Mouse (Mus musculus) midbrain, embryonic 14.5 days (tissue): ENCODE data around the gene Scnn1b. TPM values are rescaled to one million over a fixed set of nuclear protein-coding genes. Genes with fewer than 3 reads are reported as not detected.
A peak's percentile ranks its signal among the peaks of the same experiment; 100 is the strongest.

Experiments
- ATAC-seq: fragments of 200-750 bp; cut with Nextera tagmentation; 2 replicates; pipeline ENCODE4 v1.8.0; 2017; ENCODE audit warnings: moderate number of reproducible peaks, moderate library complexity; ENCODE audit not compliant: low FRiP score, low TSS enrichment
- DNase-seq: peaks from one replicate; pipeline ENCODE4 v3.0.0-alpha.2; 2015
- H3K27ac ChIP-seq: fragments of 300-500 bp; sonication (generic); replicated peaks from 2 replicates; pipeline ENCODE4 v1.5.1; 2014; ENCODE audit warnings: mild to moderate bottlenecking, low read depth, low read length, moderate library complexity
- H3K27me3 ChIP-seq: fragments of 300-500 bp; sonication (generic); 2 replicates; pipeline ENCODE4 v1.6.1; 2014; ENCODE audit warnings: low read length, control low read depth, mixed read lengths; ENCODE audit not compliant: control insufficient read depth, insufficient read depth
- H3K36me3 ChIP-seq: fragments of 300-500 bp; sonication (generic); 2 replicates; pipeline ENCODE4 v1.6.1; 2014; ENCODE audit warnings: low read length, control low read depth; ENCODE audit not compliant: control insufficient read depth, insufficient read depth
- H3K4me1 ChIP-seq: fragments of 300-500 bp; sonication (generic); 2 replicates; pipeline ENCODE4 v1.6.1; 2014; ENCODE audit warnings: mild to moderate bottlenecking, antibody characterized with exemption, low read length, control low read depth; ENCODE audit not compliant: control insufficient read depth, insufficient read depth
- H3K4me2 ChIP-seq: fragments of 300-500 bp; sonication (generic); 2 replicates; pipeline ENCODE4 v1.6.1; 2014; ENCODE audit warnings: mild to moderate bottlenecking, low read length, moderate library complexity
- H3K4me3 ChIP-seq: fragments of 300-500 bp; sonication (generic); replicated peaks from 2 replicates; pipeline ENCODE4 v1.5.1; 2014; ENCODE audit warnings: low read depth, low read length
- H3K9ac ChIP-seq: fragments of 300-500 bp; sonication (generic); replicated peaks from 2 replicates; pipeline ENCODE4 v1.6.1; 2014; ENCODE audit warnings: mild to moderate bottlenecking, low read length, moderate library complexity
- H3K9me3 ChIP-seq: fragments of 300-500 bp; sonication (generic); 2 replicates; pipeline ENCODE4 v1.6.1; 2016; ENCODE audit warnings: low read length, control low read depth, mixed read lengths; ENCODE audit not compliant: control insufficient read depth
- WGBS: fragments of 180-500 bp; shearing (Covaris S2); extraction: QIAGEN DNeasy Blood & Tissue Kit; methylation state at CpG from one replicate; pipeline ENCODE4 v1.1.7; 2014; 5-methylcytosine and 5-hydroxymethylcytosine counted together
- polyA plus RNA-seq: library from polyadenylated mRNA; unstranded; fragments of >200 nt; fragmentation: Nextera tagmentation; extraction: Ambion mirVana; gene quantifications from 2 replicates; pipeline ENCODE4 v1.2.1, GENCODE M21; 2014

Gene Scnn1b
- polyA plus RNA-seq, 1 experiment from 2014 or later = 0.11 TPM

DNA sequence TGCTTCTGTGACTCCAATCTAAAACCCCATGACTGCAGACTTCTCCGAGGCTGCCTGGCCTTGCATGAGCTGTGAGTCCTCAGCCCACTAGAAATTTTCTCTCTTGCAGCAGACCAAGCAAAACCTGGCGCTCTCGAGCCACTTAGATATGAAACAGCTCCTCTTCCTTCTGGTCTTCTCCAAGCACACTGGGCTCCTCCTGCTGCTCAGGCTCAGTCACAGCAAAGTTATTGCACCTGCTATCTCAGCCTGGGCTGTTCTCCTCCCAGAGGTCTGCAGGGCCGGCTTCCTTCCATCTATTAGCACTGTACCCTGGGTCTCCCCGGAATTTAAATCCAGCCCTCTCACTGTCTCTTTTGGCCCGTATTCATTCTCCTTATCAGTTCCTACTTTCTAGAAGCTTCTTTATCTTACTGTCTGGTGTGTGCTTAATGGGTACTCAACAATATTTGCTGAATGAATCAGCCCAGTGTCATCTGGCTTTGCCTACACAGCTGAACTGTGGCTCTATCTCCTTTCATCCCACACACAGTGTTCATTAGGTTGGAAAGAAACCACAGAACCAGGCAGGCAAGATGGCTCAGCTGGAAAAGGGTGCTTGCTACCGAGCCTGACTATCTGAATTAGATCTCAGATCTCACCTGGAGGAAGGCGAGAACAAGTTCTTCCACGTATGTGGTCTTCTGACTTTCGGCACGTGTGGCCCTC lies 7.5 kb upstream of the Scnn1b start:
- WGBS = 91% methylated on average over 11 of the region's 11 CpGs
- Histone ChIP-seq H3K27me3 (no peaks in the 10 kb centered on the region), H3K4me1 (no peaks in the 10 kb centered on the region), H3K27ac (no peak overlapping the region), H3K4me3 (no peak overlapping the region), H3K9ac (no peak overlapping the region), H3K4me2 (no peak overlapping the region), H3K36me3 (no peaks in the 10 kb centered on the region), H3K9me3 (no peaks in the 10 kb centered on the region)
- no peak for DNase-seq
- ATAC-seq = no peak

DNA sequence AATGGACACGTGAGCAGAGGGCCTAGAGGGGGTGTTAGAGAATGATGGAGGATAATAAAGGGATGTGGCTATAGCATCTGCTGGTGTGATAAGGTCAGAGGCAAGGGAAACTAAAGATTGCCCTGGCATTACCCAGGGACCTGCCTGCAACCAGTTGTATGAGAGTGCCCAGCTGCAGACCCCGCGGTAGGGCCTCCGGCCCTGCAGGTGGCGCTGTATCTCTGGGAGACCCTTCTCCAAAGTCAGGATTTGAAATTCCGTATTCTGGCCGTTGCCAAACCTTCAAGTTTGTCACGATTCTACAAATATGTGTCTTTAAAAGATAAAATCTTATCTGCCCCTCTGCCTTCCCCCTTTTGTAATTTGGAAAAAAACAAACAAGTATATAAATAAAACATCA lies 5.9 kb upstream of the Scnn1b start:
- H3K4me1 ChIP-seq = no peaks in the 10 kb centered on the region
- H3K9ac ChIP-seq = no peak overlapping the region
- no peak for DNase-seq
- no peak for ATAC-seq
- H3K27me3 ChIP-seq = no peaks in the 10 kb centered on the region
- no peaks in the 10 kb centered on the region for H3K9me3 ChIP-seq
- no peak overlapping the region for H3K4me2 ChIP-seq
- WGBS = 87% methylated on average over 8 of the region's 8 CpGs
- no peak overlapping the region for H3K4me3 ChIP-seq
- no peaks in the 10 kb centered on the region for H3K36me3 ChIP-seq
- no peak overlapping the region for H3K27ac ChIP-seq

DNA sequence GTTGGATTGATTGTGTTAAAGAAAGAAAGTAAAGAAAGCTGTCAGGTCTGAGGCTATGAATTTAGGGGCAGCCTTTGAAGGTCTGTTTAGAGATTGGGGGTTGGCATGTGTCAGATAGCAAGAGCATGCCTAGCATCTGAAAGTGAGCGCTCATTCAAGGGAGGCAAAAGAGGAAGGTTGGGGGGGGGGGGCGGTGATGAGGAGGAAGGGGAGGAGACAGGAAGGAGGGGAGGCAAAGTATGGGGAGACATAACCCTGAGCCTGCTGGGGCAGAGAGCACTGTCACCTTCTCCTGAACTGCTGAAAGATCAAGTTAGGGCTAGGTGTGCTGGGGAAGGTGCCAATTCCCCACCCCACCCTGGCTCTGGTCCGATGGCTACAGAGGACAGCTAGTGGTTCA lies 6.8 kb downstream of the Scnn1b start:
- H3K4me3 ChIP-seq = no peak overlapping the region
- WGBS = 80% methylated on average over 2 of the region's 3 CpGs
- H3K36me3 ChIP-seq = no peaks in the 10 kb centered on the region
- H3K27ac ChIP-seq = no peak overlapping the region
- H3K4me2 ChIP-seq = no peak overlapping the region
- no peak for ATAC-seq
- H3K9ac ChIP-seq = no peak overlapping the region
- no peaks in the 10 kb centered on the region for H3K27me3 ChIP-seq
- no peak for DNase-seq
- no peaks in the 10 kb centered on the region for H3K4me1 ChIP-seq
- no peaks in the 10 kb centered on the region for H3K9me3 ChIP-seq

DNA sequence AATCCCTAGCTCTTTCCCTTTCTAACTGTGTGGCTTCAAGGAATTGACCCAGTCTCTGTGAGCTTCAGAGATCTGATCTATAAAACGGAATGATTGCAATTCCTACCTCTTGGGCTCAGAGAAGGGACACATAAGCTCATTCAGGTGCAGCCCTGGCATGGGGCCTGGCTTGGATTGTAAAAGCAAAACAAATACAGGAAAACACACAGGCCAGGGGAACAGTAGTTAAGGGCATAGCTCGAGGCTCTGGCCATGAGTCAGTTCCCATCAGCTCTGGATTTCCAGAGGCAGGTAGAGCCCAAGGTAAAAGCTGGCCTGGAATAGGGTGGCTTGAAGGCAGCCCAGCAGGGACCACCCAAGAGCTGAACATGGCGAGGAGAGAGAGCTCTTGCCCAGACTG lies 9.2 kb downstream of the Scnn1b start:
- ATAC-seq (no peak), DNase-seq (no peak)
- H3K27ac ChIP-seq = no peak overlapping the region
- WGBS = 60% methylated on average over 3 of the region's 3 CpGs
- no peaks in the 10 kb centered on the region for H3K9me3 ChIP-seq
- H3K9ac ChIP-seq = no peak overlapping the region
- no peak overlapping the region for H3K4me3 ChIP-seq
- no peaks in the 10 kb centered on the region for H3K27me3 ChIP-seq
- H3K4me2 ChIP-seq = no peak overlapping the region
- H3K36me3 ChIP-seq = no peaks in the 10 kb centered on the region
- H3K4me1 ChIP-seq = no peaks in the 10 kb centered on the region

DNA sequence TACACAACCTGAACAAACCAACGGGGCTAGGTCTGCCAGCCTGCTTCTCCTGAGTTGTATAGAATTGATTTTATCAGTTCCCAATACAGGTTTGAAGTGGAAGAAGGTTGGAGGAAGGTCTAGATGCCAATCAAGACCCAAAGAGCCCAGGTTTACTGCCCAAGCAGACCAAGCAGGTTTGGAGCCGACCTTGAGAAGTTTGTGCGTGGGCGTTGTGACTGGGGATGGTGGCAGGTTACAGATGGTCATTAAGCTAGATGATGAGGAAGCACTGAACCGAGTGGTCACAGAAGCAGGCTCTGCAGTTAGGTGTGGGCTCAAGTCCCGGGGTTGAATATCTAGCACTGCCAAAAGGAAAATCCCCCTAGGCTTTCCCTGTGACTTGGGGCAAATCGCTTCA lies 9.9 kb downstream of the Scnn1b start:
- H3K9me3 ChIP-seq = no peaks in the 10 kb centered on the region
- WGBS = 89% methylated on average over 7 of the region's 7 CpGs
- ATAC-seq = no peak
- no peaks in the 10 kb centered on the region for H3K4me1 ChIP-seq
- H3K4me3 ChIP-seq = no peak overlapping the region
- H3K4me2 ChIP-seq = no peak overlapping the region
- no peaks in the 10 kb centered on the region for H3K27me3 ChIP-seq
- DNase-seq = no peak
- H3K9ac ChIP-seq = no peak overlapping the region
- no peaks in the 10 kb centered on the region for H3K36me3 ChIP-seq
- no peak overlapping the region for H3K27ac ChIP-seq

DNA sequence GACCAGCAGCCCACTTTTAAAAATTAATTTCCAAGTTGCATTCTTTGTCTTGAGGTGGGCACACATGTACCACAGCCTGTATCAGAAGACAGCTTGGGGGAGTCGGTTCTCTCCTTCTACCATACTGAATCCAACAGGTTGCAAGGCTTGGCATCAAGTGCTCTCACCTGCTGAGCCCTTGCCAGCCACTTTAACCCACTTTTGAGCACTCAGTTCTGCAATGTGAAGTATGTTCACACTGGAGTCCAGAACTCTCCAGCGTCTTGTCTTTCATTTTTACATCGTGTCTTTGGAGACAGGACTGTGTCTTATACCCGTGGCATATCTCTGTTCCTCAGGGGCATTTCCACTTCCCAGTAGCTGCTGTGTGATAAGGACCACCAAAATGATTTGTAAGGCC lies 15.4 kb downstream of the Scnn1b start:
- Histone ChIP-seq H3K27ac (no peak overlapping the region), H3K4me3 (no peak overlapping the region), H3K9me3 (no peaks in the 10 kb centered on the region), H3K4me1 (no peaks in the 10 kb centered on the region), H3K27me3 (no peaks in the 10 kb centered on the region), H3K9ac (no peak overlapping the region), H3K36me3 (no peaks in the 10 kb centered on the region), H3K4me2 (no peak overlapping the region)
- no peak for ATAC-seq
- no peak for DNase-seq
- 93% methylated on average over 4 of the region's 4 CpGs for WGBS

DNA sequence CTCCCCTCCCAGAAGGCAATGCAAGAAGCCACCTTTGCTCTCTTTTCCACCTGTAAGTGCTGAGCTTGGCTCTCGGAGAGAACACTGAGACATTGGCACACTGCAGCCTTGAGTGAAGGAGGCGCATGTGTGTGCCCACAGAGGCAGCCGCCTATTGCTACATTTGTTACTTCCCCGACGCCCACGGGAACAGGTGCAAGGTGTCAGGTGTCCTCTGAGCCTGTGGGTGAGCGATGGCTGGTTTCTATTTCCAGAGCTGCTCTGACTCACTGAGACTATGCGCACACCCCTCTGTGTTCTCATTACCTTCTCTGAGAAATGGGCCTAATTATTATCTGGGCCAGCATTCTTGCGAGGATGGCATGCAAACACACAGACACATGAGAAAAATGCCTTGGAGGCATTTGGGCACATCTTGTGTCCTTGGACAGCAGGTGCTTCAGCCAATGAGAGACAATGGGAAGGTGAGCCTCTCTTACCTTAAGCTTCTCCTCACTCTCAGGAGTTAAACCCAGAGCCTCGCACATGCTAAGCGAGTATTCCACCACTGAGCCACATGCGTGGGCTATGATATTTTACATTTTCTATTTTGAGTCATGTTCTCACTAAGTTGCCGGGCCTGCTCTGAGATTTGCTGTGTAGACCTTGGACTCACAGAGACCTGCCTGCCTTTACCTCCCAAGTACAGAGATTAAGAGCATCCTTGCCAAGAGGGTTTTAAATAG lies 26.0 kb downstream of the Scnn1b start:
- no peaks in the 10 kb centered on the region for H3K36me3 ChIP-seq
- H3K4me1 ChIP-seq = no peaks in the 10 kb centered on the region
- 93% methylated on average over 13 of the region's 13 CpGs for WGBS
- H3K27me3 ChIP-seq = no peaks in the 10 kb centered on the region
- no peak overlapping the region for H3K9ac ChIP-seq
- H3K4me3 ChIP-seq = no peak overlapping the region
- no peak overlapping the region for H3K4me2 ChIP-seq
- no peak for ATAC-seq
- no peaks in the 10 kb centered on the region for H3K9me3 ChIP-seq
- no peak for DNase-seq
- no peak overlapping the region for H3K27ac ChIP-seq

DNA sequence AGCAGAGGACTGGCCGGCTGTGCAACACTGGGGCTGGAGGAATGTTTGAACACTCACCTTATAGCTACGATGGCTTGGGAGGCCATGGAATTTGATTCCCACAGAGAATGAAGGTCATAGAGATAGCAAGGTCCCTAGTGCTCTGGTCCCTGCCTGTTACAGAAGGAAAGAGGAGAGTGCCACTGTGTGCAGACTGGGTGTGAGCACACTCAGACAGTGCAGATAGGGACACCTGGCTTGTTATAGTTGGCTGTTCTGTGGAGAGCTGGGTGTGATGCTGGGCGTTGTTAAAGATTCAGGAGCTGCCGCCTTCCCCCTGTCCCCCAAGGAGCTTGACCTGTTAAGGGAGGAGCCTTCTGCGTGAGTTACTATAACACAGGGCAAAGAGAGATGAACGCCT lies 31.9 kb downstream of the Scnn1b start:
- Histone ChIP-seq H3K27me3 (no peaks in the 10 kb centered on the region), H3K36me3 (no peaks in the 10 kb centered on the region), H3K9ac (no peak overlapping the region), H3K9me3 (no peaks in the 10 kb centered on the region), H3K27ac (no peak overlapping the region), H3K4me3 (no peak overlapping the region), H3K4me1 (no peaks in the 10 kb centered on the region), H3K4me2 (no peak overlapping the region)
- WGBS = 38% methylated on average over 6 of the region's 6 CpGs
- no peak for DNase-seq
- ATAC-seq = no peak

DNA sequence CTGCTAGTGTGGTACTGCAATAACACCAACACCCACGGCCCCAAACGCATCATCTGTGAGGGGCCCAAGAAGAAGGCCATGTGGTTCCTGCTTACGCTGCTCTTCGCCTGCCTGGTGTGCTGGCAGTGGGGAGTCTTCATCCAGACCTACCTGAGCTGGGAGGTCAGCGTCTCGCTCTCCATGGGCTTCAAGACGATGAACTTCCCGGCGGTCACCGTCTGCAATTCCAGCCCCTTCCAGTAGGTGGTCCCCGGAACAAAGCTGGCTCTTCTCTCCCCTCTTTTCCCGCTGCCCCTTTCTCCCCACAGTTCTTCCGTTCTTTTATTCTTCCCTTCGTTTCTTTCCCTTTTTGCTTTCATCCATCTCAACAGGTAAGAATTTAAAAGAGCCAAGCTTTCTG lies 34.5 kb downstream of the Scnn1b start:
- peak; percentile 42 for DNase-seq
- WGBS = 9% methylated on average over 14 of the region's 14 CpGs
- H3K4me3 ChIP-seq = no peak overlapping the region; the same call in 1 of the 2 replicates
- H3K27ac ChIP-seq = no peak overlapping the region
- H3K9ac ChIP-seq = no peak overlapping the region
- H3K27me3 ChIP-seq = no peaks in the 10 kb centered on the region
- peak overlapping the region; percentile 32 for H3K4me2 ChIP-seq
- no peaks in the 10 kb centered on the region for H3K4me1 ChIP-seq
- no peaks in the 10 kb centered on the region for H3K36me3 ChIP-seq
- no peaks in the 10 kb centered on the region for H3K9me3 ChIP-seq
- ATAC-seq = no peak
